8 mouse cellular contexts compared by ENCODE assay signal in genomic region chr19:10818217-10818946, GRCm38 (mm10). TPM values are rescaled to one million over a fixed set of nuclear protein-coding genes. Genes with fewer than 3 reads are reported as not detected.
DNase-seq lines count a peak whose midpoint lies in the region; ATAC-seq lines count a peak whose summit lies in the region.

No protein-coding gene starts in this region.

- H3K27me3 ChIP-seq in heart, embryonic 14.5 days (ENCODE audit: control insufficient read depth, insufficient read depth, low read length): no peaks in the 10 kb centered on the region
- no peaks in the 10 kb centered on the region for H3K27me3 ChIP-seq in forebrain, embryonic 13.5 days
- no peaks in the 10 kb centered on the region for H3K27me3 ChIP-seq in limb, embryonic 10.5 days (ENCODE audit: low read depth, poor library complexity, severe bottlenecking)
- H3K27me3 ChIP-seq in neural tube, embryonic 15.5 days (replicated peaks): no peaks in the 10 kb centered on the region

- H3K9ac ChIP-seq in heart, embryonic 14.5 days (ENCODE audit: low read length): no peak overlapping the region
- no peak overlapping the region for H3K9ac ChIP-seq in forebrain, embryonic 13.5 days
- no peak overlapping the region for H3K9ac ChIP-seq in neural tube, embryonic 15.5 days (replicated peaks)

- H3K36me3 ChIP-seq in heart, embryonic 14.5 days (ENCODE audit: control insufficient read depth, insufficient read depth, low read length): no peaks in the 10 kb centered on the region
- no peaks in the 10 kb centered on the region for H3K36me3 ChIP-seq in forebrain, embryonic 13.5 days (ENCODE audit: poor library complexity, severe bottlenecking)
- H3K36me3 ChIP-seq in limb, embryonic 10.5 days: no peaks in the 10 kb centered on the region
- no peaks in the 10 kb centered on the region for H3K36me3 ChIP-seq in neural tube, embryonic 15.5 days

- ATAC-seq in heart, embryonic 14.5 days (ENCODE audit: insufficient number of reproducible peaks, insufficient read depth, low FRiP score, low read depth): no peak
- ATAC-seq in forebrain, embryonic 13.5 days: peak; percentile 63
- ATAC-seq in neural tube, embryonic 15.5 days (ENCODE audit: low FRiP score): no peak; the same call in 1 of the 2 replicates

- peaks cover 0 to 2% of the 10 kb centered on the region in 2 experiments; a peak in 2 of 4 replicates for H3K4me1 ChIP-seq in heart, embryonic 14.5 days (ENCODE audit: control insufficient read depth in 2 of 2, insufficient read depth in 2 of 2, low read length in 2 of 2)
- peaks cover 6% of the 10 kb centered on the region for H3K4me1 ChIP-seq in forebrain, embryonic 13.5 days
- peaks cover 14% of the 10 kb centered on the region for H3K4me1 ChIP-seq in limb, embryonic 10.5 days
- H3K4me1 ChIP-seq in neural tube, embryonic 15.5 days: no peaks in the 10 kb centered on the region

- peak overlapping the region; percentile 52 for H3K4me2 ChIP-seq in heart, embryonic 14.5 days (ENCODE audit: low read length)
- H3K4me2 ChIP-seq in forebrain, embryonic 13.5 days: peak overlapping the region; percentile 47
- peak overlapping the region; percentile 19; the same call in 1 of the 2 replicates for H3K4me2 ChIP-seq in neural tube, embryonic 15.5 days

- DNase-seq in heart, postnatal 25 days (ENCODE audit: low spot score): no peak
- DNase-seq in limb, embryonic 10.5 days (ENCODE audit: low spot score): peak; percentile 34
- DNase-seq in adrenal gland, postnatal 36 days: no peak
- DNase-seq in T-cell, adult 2 months (ENCODE audit: low spot score): no peak
- no peak for DNase-seq in right cerebral cortex, postnatal 10 days (ENCODE audit: low spot score in 2 of 2)

- H3K27ac ChIP-seq in heart, embryonic 14.5 days (replicated peaks in 1 of 2; ENCODE audit: control insufficient read depth in 1 of 2, insufficient read depth in 1 of 2, low read depth in 2 of 2, low read length in 2 of 2): no peak overlapping the region
- no peak overlapping the region for H3K27ac ChIP-seq in forebrain, embryonic 13.5 days
- H3K27ac ChIP-seq in limb, embryonic 10.5 days: peak overlapping the region; percentile 50
- H3K27ac ChIP-seq in neural tube, embryonic 15.5 days (replicated peaks): no peak overlapping the region

- WGBS in heart, embryonic 14.5 days: 36% methylated on average over 17 of the region's 17 CpGs
- WGBS in forebrain, embryonic 13.5 days: 32% methylated on average over 17 of the region's 17 CpGs
- WGBS in limb, embryonic 10.5 days: 41% methylated on average over 17 of the region's 17 CpGs
- 41% methylated on average over 17 of the region's 17 CpGs for WGBS in neural tube, embryonic 15.5 days

- H3K4me3 ChIP-seq in heart, embryonic 14.5 days (ENCODE audit: control insufficient read depth in 1 of 2, insufficient read depth in 1 of 2, low read depth in 1 of 2, low read length in 2 of 2): no peak overlapping the region
- H3K4me3 ChIP-seq in forebrain, embryonic 13.5 days: peak overlapping the region; percentile 15; the same call in 1 of the 2 replicates
- H3K4me3 ChIP-seq in limb, embryonic 10.5 days: peak overlapping the region; percentile 22; the same call in 1 of the 2 replicates
- no peak overlapping the region for H3K4me3 ChIP-seq in neural tube, embryonic 15.5 days (replicated peaks)

- no peaks in the 10 kb centered on the region for H3K9me3 ChIP-seq in heart, embryonic 14.5 days (ENCODE audit: control insufficient read depth, low read length)
- no peaks in the 10 kb centered on the region for H3K9me3 ChIP-seq in forebrain, embryonic 13.5 days (replicated peaks)
- H3K9me3 ChIP-seq in limb, embryonic 10.5 days (replicated peaks): no peaks in the 10 kb centered on the region
- H3K9me3 ChIP-seq in neural tube, embryonic 15.5 days (replicated peaks): no peaks in the 10 kb centered on the region

- intact Hi-C loops in heart, postnatal 25 days (cut with DNase I): no loop called here

RNA-seq across cellular contexts. Expression of gene Cd6, which starts 11.5 kb away (rescaled TPM):
- not detected in 2 replicates for polyA plus RNA-seq in heart, embryonic 14.5 days (2014; fragmentation: Nextera tagmentation; extraction: Ambion mirVana)
- under 1 TPM; 0.16 to 0.36 TPM for total RNA-seq in heart, postnatal 25 days (2021)
- polyA plus RNA-seq in forebrain, embryonic 13.5 days (2015; fragmentation: Nextera tagmentation; extraction: Ambion mirVana): not detected in 2 replicates
- polyA plus RNA-seq in limb, embryonic 10.5 days (2016; fragmentation: Nextera tagmentation; extraction: Ambion mirVana): 0.05 TPM in 1 of 2 replicates, not detected in the other
- 0.74 TPM in 1 of 2 replicates, not detected in the other for polyA plus RNA-seq in neural tube, embryonic 15.5 days (2015; fragmentation: Nextera tagmentation; extraction: Ambion mirVana)
- under 1 TPM in 1 of 2 experiments, not detected in 1; 0.17 TPM for total RNA-seq in adrenal gland, postnatal 36 days (2021)

RNA-seq across cellular contexts. Expression of gene Slc15a3, which starts 21.1 kb away (rescaled TPM):
- 0.46 and 0.66 TPM in 2 replicates for polyA plus RNA-seq in heart, embryonic 14.5 days (2014; fragmentation: Nextera tagmentation; extraction: Ambion mirVana)
- 1 to 10 TPM; 2.1 to 2.2 TPM for total RNA-seq in heart, postnatal 25 days (2021)
- 0.15 and 0.30 TPM in 2 replicates for polyA plus RNA-seq in forebrain, embryonic 13.5 days (2015; fragmentation: Nextera tagmentation; extraction: Ambion mirVana)
- polyA plus RNA-seq in limb, embryonic 10.5 days (2016; fragmentation: Nextera tagmentation; extraction: Ambion mirVana): 0.20 and 0.28 TPM in 2 replicates
- polyA plus RNA-seq in neural tube, embryonic 15.5 days (2015; fragmentation: Nextera tagmentation; extraction: Ambion mirVana): 0.27 and 0.55 TPM in 2 replicates
- 1 to 10 TPM; 3.2 to 4.0 TPM for total RNA-seq in adrenal gland, postnatal 36 days (2021)

RNA-seq across cellular contexts. Expression of gene Tmem132a, which starts 51.4 kb away (rescaled TPM):
- 31.6 and 37.0 TPM in 2 replicates for polyA plus RNA-seq in heart, embryonic 14.5 days (2014; fragmentation: Nextera tagmentation; extraction: Ambion mirVana)
- total RNA-seq in heart, postnatal 25 days (2021): 10 to 100 TPM; 15.6 to 17.9 TPM
- polyA plus RNA-seq in forebrain, embryonic 13.5 days (2015; fragmentation: Nextera tagmentation; extraction: Ambion mirVana): 131 and 135 TPM in 2 replicates
- 151 and 160 TPM in 2 replicates for polyA plus RNA-seq in limb, embryonic 10.5 days (2016; fragmentation: Nextera tagmentation; extraction: Ambion mirVana)
- 141 and 167 TPM in 2 replicates for polyA plus RNA-seq in neural tube, embryonic 15.5 days (2015; fragmentation: Nextera tagmentation; extraction: Ambion mirVana)
- total RNA-seq in adrenal gland, postnatal 36 days (2021): 10 to 100 TPM; 34.5 to 36.1 TPM

Comparison
In these comparisons a context has a peak if more than half of its experiments do, and no peak if none do; other contexts are left out.
1. H3K4me3 ChIP-seq: peak in forebrain, embryonic 13.5 days (single experiment) and limb, embryonic 10.5 days (single experiment); none in heart, embryonic 14.5 days (0 of 2) and neural tube, embryonic 15.5 days (single experiment).
2. Peak in every context shown above with its lines, with median percentiles within 50 percentile points of each other: H3K4me2 ChIP-seq.